In genomic region chr15:90420776-90421175, GRCm38 (mm10) we compare ENCODE assay signal across 11 mouse cellular contexts.
A peak's percentile ranks its signal among the peaks of the same experiment; 100 is the strongest.
DNase-seq lines count a peak whose midpoint lies in the region; ATAC-seq and TF ChIP-seq lines count a peak whose summit lies in the region.
"Had no signal": no experiment of that assay in that cellular context is flagged by ENCODE, and none has a peak within 500 bp of the region (broad histone marks: within the 10 kb centered on the region; RNA-seq: fewer than 3 reads in every experiment).

No protein-coding gene starts in this region.

- peak; percentile 40 for DNase-seq in kidney, adult 2 months
- no peak for DNase-seq in testis, postnatal 14 days (ENCODE audit: low spot score)
- DNase-seq in c-Kit-positive CD71-negative TER-119-negative erythroid progenitor cells, embryonic 14.5 days (ENCODE audit: low read depth) = peak; percentile 0
- no peak for DNase-seq in stomach, postnatal 0 days (ENCODE audit: low spot score)
- no peak for DNase-seq in natural killer cell, adult 2 months (ENCODE audit: low spot score in 2 of 2)
- DNase-seq: heart, adult 18-20 months had no signal

- ATAC-seq in kidney, embryonic 15.5 days (replicated peaks; ENCODE audit: low FRiP score) = no peak
- 0 out of 2 replicates have a peak, but pooled peaks have one; percentile 35 for ATAC-seq in stomach, postnatal 0 days (ENCODE audit: low FRiP score, low TSS enrichment)

- H3K9me3 ChIP-seq in kidney, embryonic 15.5 days (replicated peaks) = no peaks in the 10 kb centered on the region
- no peaks in the 10 kb centered on the region for H3K9me3 ChIP-seq in stomach, postnatal 0 days (ENCODE audit: control insufficient read depth, low read length)
- H3K9me3 ChIP-seq: embryonic facial prominence, embryonic 12.5 days; stomach, embryonic 15.5 days had no signal

- no peaks in the 10 kb centered on the region for H3K4me1 ChIP-seq in kidney, adult 2 months (ENCODE audit: control insufficient read depth, insufficient read depth, low read length)
- H3K4me1 ChIP-seq in kidney, embryonic 15.5 days = no peaks in the 10 kb centered on the region
- H3K4me1 ChIP-seq in testis, adult 2 months (ENCODE audit: control insufficient read depth, insufficient read depth, low read length) = no peaks in the 10 kb centered on the region
- no peaks in the 10 kb centered on the region for H3K4me1 ChIP-seq in stomach, postnatal 0 days (replicated peaks; ENCODE audit: control insufficient read depth, insufficient read depth)
- H3K4me1 ChIP-seq: embryonic facial prominence, embryonic 12.5 days; stomach, embryonic 15.5 days had no signal

- no peak overlapping the region for H3K27ac ChIP-seq in kidney, adult 2 months (ENCODE audit: insufficient read depth, low read depth, low read length)
- no peak overlapping the region for H3K27ac ChIP-seq in kidney, embryonic 15.5 days
- no peak overlapping the region for H3K27ac ChIP-seq in testis, adult 2 months (ENCODE audit: control insufficient read depth, insufficient read depth, low read depth, low read length)
- no peak overlapping the region for H3K27ac ChIP-seq in stomach, postnatal 0 days (replicated peaks)
- H3K27ac ChIP-seq: embryonic facial prominence, embryonic 12.5 days; hindbrain, embryonic 14.5 days; stomach, embryonic 15.5 days had no signal

- peak; percentile 78 for TF ChIP-seq CTCF in kidney, adult 2 months (conservative IDR thresholded peaks at IDR 0.05; ENCODE audit: insufficient read depth, insufficient read length, low read depth, low read length)
- TF ChIP-seq CTCF in testis, adult 2 months (IDR thresholded peaks at IDR 0.05; ENCODE audit: control insufficient read depth, insufficient read depth, insufficient replicate concordance, low read depth, low read length) = peak; percentile 53; the same call in 1 of the 2 replicates
- peak; percentile 59 for TF ChIP-seq CTCF in stomach, postnatal 0 days (IDR thresholded peaks at IDR 0.05; ENCODE audit: low read depth)

- 100% methylated on average over 2 of the region's 2 CpGs for WGBS in kidney, adult 2 months
- 100% methylated on average over 2 of the region's 2 CpGs for WGBS in kidney, embryonic 15.5 days
- WGBS in stomach, postnatal 0 days = 94% methylated on average over 2 of the region's 2 CpGs

- TF ChIP-seq EP300 in stomach, postnatal 0 days (optimal IDR thresholded peaks at IDR 0.05) = no peak

- H3K4me2 ChIP-seq in kidney, embryonic 15.5 days = no peak overlapping the region
- H3K4me2 ChIP-seq in stomach, postnatal 0 days (replicated peaks; ENCODE audit: low read depth) = no peak overlapping the region
- H3K4me2 ChIP-seq: embryonic facial prominence, embryonic 12.5 days; hindbrain, embryonic 14.5 days; stomach, embryonic 15.5 days had no signal

- no peak overlapping the region for H3K9ac ChIP-seq in kidney, embryonic 15.5 days
- H3K9ac ChIP-seq in stomach, postnatal 0 days (ENCODE audit: low read length) = no peak overlapping the region
- H3K9ac ChIP-seq: embryonic facial prominence, embryonic 12.5 days; hindbrain, embryonic 14.5 days; stomach, embryonic 15.5 days had no signal

- no peak for TF ChIP-seq POLR2A in kidney, adult 2 months (IDR thresholded peaks at IDR 0.05; ENCODE audit: low read depth, low read length)
- TF ChIP-seq POLR2A in testis, adult 2 months (IDR thresholded peaks at IDR 0.05; ENCODE audit: control insufficient read depth, low read depth, low read length) = no peak

- H3K4me3 ChIP-seq in kidney, adult 2 months (ENCODE audit: insufficient read depth, low read depth, low read length) = no peak overlapping the region
- H3K4me3 ChIP-seq in kidney, embryonic 15.5 days (replicated peaks) = no peak overlapping the region
- H3K4me3 ChIP-seq in testis, adult 2 months (ENCODE audit: control insufficient read depth, low read depth, low read length) = no peak overlapping the region
- H3K4me3 ChIP-seq in stomach, postnatal 0 days (ENCODE audit: low read depth, low read length) = no peak overlapping the region
- H3K4me3 ChIP-seq: embryonic facial prominence, embryonic 12.5 days; stomach, embryonic 15.5 days had no signal

- H3K36me3 ChIP-seq in kidney, adult 2 months (ENCODE audit: control insufficient read depth, insufficient read depth, low read length) = no peaks in the 10 kb centered on the region
- H3K36me3 ChIP-seq in kidney, embryonic 15.5 days = no peaks in the 10 kb centered on the region
- H3K36me3 ChIP-seq in testis, adult 2 months (ENCODE audit: control insufficient read depth, insufficient read depth, low read length) = no peaks in the 10 kb centered on the region
- H3K36me3 ChIP-seq in stomach, postnatal 0 days (ENCODE audit: control insufficient read depth, insufficient read depth, low read length) = no peaks in the 10 kb centered on the region
- H3K36me3 ChIP-seq: embryonic facial prominence, embryonic 12.5 days; stomach, embryonic 15.5 days had no signal

- H3K27me3 ChIP-seq in kidney, adult 2 months (replicated peaks; ENCODE audit: control insufficient read depth, insufficient read depth, low read length) = no peaks in the 10 kb centered on the region
- no peaks in the 10 kb centered on the region for H3K27me3 ChIP-seq in kidney, embryonic 15.5 days
- H3K27me3 ChIP-seq in testis, adult 2 months (ENCODE audit: control insufficient read depth, insufficient read depth, low read length) = no peaks in the 10 kb centered on the region
- no peaks in the 10 kb centered on the region for H3K27me3 ChIP-seq in stomach, postnatal 0 days (ENCODE audit: control insufficient read depth, insufficient read depth, low read length)
- H3K27me3 ChIP-seq: embryonic facial prominence, embryonic 12.5 days; stomach, embryonic 15.5 days had no signal

Comparison
In these comparisons a context has a peak if more than half of its experiments do, and no peak if none do; other contexts are left out.
1. DNase-seq: peak in kidney, adult 2 months (single experiment) and c-Kit-positive CD71-negative TER-119-negative erythroid progenitor cells, embryonic 14.5 days (single experiment); none in testis, postnatal 14 days (single experiment), stomach, postnatal 0 days (single experiment) and natural killer cell, adult 2 months (0 of 2).
2. Peak in every context shown above with its lines, with median percentiles within 50 percentile points of each other: CTCF ChIP-seq.